Mouse (Mus musculus) layer of hippocampus, postnatal 36 days (tissue): ENCODE results near the gene Cx3cr1. TPM values are rescaled to one million over a fixed set of nuclear protein-coding genes. Genes with fewer than 3 reads are reported as not detected.
"Not testable (repeated sequence)": the region's sequence is repeated elsewhere in the genome, so short reads cannot be mapped to it uniquely, and the experiment has no call there.

Experiments used
- DNase-seq, 2 experiments: peaks; one replicate each; pipeline ENCODE4 v3.0.0; 2022
- total RNA-seq, 2 experiments: library from RNA; stranded (reverse); gene quantifications; 2 replicates each; pipeline ENCODE4 v1.2.3; 2021

Cx3cr1 gene
- total RNA-seq, 2 experiments from 2014 or later, result 29.0 to 30.9 TPM

GRCm38 (mm10) chr9:120024625-120025024 is 45.1 kb downstream of the Cx3cr1 start:
- no peak for DNase-seq

GRCm38 (mm10) chr9:120024171-120024570 is 45.5 kb downstream of the Cx3cr1 start:
- no peak for DNase-seq

GRCm38 (mm10) chr9:120023086-120023811 is 46.4 kb downstream of the Cx3cr1 start, which contains the start of gene Xirp1:
TSS of gene Xirp1 (minus strand) at chr9:120023598.
- DNase-seq, result no peak

- DNase-seq, result no peak
These were observed 48.5 kb downstream of the Cx3cr1 start for GRCm38 (mm10) chr9:120021164-120021563.

- DNase-seq, result peak in 1 of 2 experiments; percentile 70
These were observed 49.3 kb downstream of the Cx3cr1 start for GRCm38 (mm10) chr9:120020285-120020890.

- DNase-seq, result no peak
These were observed 52.7 kb downstream of the Cx3cr1 start for GRCm38 (mm10) chr9:120016956-120017355.

GRCm38 (mm10) chr9:120014828-120015227 is 54.9 kb downstream of the Cx3cr1 start:
- DNase-seq, result no peak

- DNase-seq, result no peak
These were observed 56.3 kb downstream of the Cx3cr1 start for GRCm38 (mm10) chr9:120013251-120013820.

- DNase-seq, result no peak
These were observed 56.9 kb downstream of the Cx3cr1 start for GRCm38 (mm10) chr9:120012781-120013180.

- not testable (repeated sequence) for DNase-seq
These were observed 57.5 kb downstream of the Cx3cr1 start for GRCm38 (mm10) chr9:120012161-120012560.

GRCm38 (mm10) chr9:120011533-120011932 is 58.1 kb downstream of the Cx3cr1 start:
- peak; percentile 63 to 72 for DNase-seq

- peak; percentile 98 to 99 for DNase-seq
These were observed 58.7 kb downstream of the Cx3cr1 start for GRCm38 (mm10) chr9:120010781-120011511.

- no peak for DNase-seq
These were observed 59.8 kb downstream of the Cx3cr1 start for GRCm38 (mm10) chr9:120009871-120010270.

GRCm38 (mm10) chr9:120009226-120009841 is 60.3 kb downstream of the Cx3cr1 start:
- DNase-seq, result no peak

GRCm38 (mm10) chr9:120007833-120008232 is 61.8 kb downstream of the Cx3cr1 start:
- DNase-seq, result no peak

GRCm38 (mm10) chr9:120005936-120006335 is 63.7 kb downstream of the Cx3cr1 start:
- DNase-seq, result no peak

GRCm38 (mm10) chr9:120002893-120003292 is 66.8 kb downstream of the Cx3cr1 start:
- no peak for DNase-seq

GRCm38 (mm10) chr9:120001945-120002725 is 67.5 kb downstream of the Cx3cr1 start:
- peak; percentile 59 to 65 for DNase-seq

GRCm38 (mm10) chr9:120000761-120001160 is 68.9 kb downstream of the Cx3cr1 start:
- no peak for DNase-seq

- no peak for DNase-seq
These were observed 70.0 kb downstream of the Cx3cr1 start for GRCm38 (mm10) chr9:119999636-120000035.

GRCm38 (mm10) chr9:119998776-119999175 is 70.9 kb downstream of the Cx3cr1 start:
- DNase-seq, result no peak

GRCm38 (mm10) chr9:119996080-119996479 is 73.6 kb downstream of the Cx3cr1 start:
- DNase-seq, result no peak
